In genomic region chr5:19227791-19228331, GRCm38 (mm10) we compare ENCODE assay signal across 8 mouse cellular contexts. TPM values are rescaled to one million over a fixed set of nuclear protein-coding genes. Genes with fewer than 3 reads are reported as not detected.
DNase-seq lines count a peak whose midpoint lies in the region; ATAC-seq and TF ChIP-seq lines count a peak whose summit lies in the region.

No protein-coding gene starts in this region.

- no peaks in the 10 kb centered on the region for H3K79me2 ChIP-seq in heart, adult 2 months (replicated peaks; ENCODE audit: control insufficient read depth, insufficient read depth, low read length)

- TF ChIP-seq CTCF in heart, adult 2 months (IDR thresholded peaks at IDR 0.05) = no peak

- intact Hi-C loops in heart, adult 2 months (cut with DNase I) = loop anchor here (10.0 kb wide), 1 partner anchor 167 kb away; no protein-coding TSS in a partner anchor

- peak overlapping the region; percentile 63 for H3K4me3 ChIP-seq in embryonic facial prominence, embryonic 11.5 days (ENCODE audit: low read depth, low read length)
- peak overlapping the region; percentile 59 for H3K4me3 ChIP-seq in heart, adult 2 months
- peak overlapping the region; percentile 70 for H3K4me3 ChIP-seq in limb, embryonic 10.5 days
- peak overlapping the region; percentile 77 for H3K4me3 ChIP-seq in midbrain, embryonic 14.5 days (replicated peaks; ENCODE audit: low read depth, low read length)
- peak overlapping the region; percentile 67 for H3K4me3 ChIP-seq in stomach, embryonic 16.5 days (replicated peaks; ENCODE audit: low read length)

- no peaks in the 10 kb centered on the region for H3K27me3 ChIP-seq in embryonic facial prominence, embryonic 11.5 days (ENCODE audit: control insufficient read depth, insufficient read depth, low read length)
- H3K27me3 ChIP-seq in heart, adult 2 months (ENCODE audit: control insufficient read depth, insufficient read depth, low read length) = no peaks in the 10 kb centered on the region
- H3K27me3 ChIP-seq in limb, embryonic 10.5 days (ENCODE audit: low read depth, poor library complexity, severe bottlenecking) = peaks cover 18% of the 10 kb centered on the region
- H3K27me3 ChIP-seq in midbrain, embryonic 14.5 days (ENCODE audit: control insufficient read depth, insufficient read depth, low read length) = no peaks in the 10 kb centered on the region
- no peaks in the 10 kb centered on the region for H3K27me3 ChIP-seq in stomach, embryonic 16.5 days (ENCODE audit: control insufficient read depth, insufficient read depth, low read length)

- no peaks in the 10 kb centered on the region for H3K9me3 ChIP-seq in embryonic facial prominence, embryonic 11.5 days (replicated peaks; ENCODE audit: control insufficient read depth, low read length)
- no peaks in the 10 kb centered on the region for H3K9me3 ChIP-seq in limb, embryonic 10.5 days (replicated peaks)
- H3K9me3 ChIP-seq in midbrain, embryonic 14.5 days (ENCODE audit: control insufficient read depth, low read length) = no peaks in the 10 kb centered on the region
- no peaks in the 10 kb centered on the region for H3K9me3 ChIP-seq in stomach, embryonic 16.5 days (replicated peaks; ENCODE audit: control insufficient read depth, low read length)

- no peaks in the 10 kb centered on the region for H3K4me1 ChIP-seq in embryonic facial prominence, embryonic 11.5 days (ENCODE audit: control insufficient read depth, insufficient read depth, low read length)
- no peaks in the 10 kb centered on the region; the same call in 1 of the 2 replicates for H3K4me1 ChIP-seq in heart, adult 2 months (ENCODE audit: control insufficient read depth, insufficient read depth, low read length)
- H3K4me1 ChIP-seq in limb, embryonic 10.5 days = peaks cover 18% of the 10 kb centered on the region
- H3K4me1 ChIP-seq in midbrain, embryonic 14.5 days (ENCODE audit: control insufficient read depth, insufficient read depth, low read length) = peaks cover 14% of the 10 kb centered on the region
- H3K4me1 ChIP-seq in stomach, embryonic 16.5 days (ENCODE audit: control insufficient read depth, insufficient read depth, low read length) = peaks cover 12% of the 10 kb centered on the region

- WGBS in embryonic facial prominence, embryonic 11.5 days = under 1% methylated on average over 11 of the region's 14 CpGs
- WGBS in heart, adult 2 months = 1% methylated on average over 14 of the region's 14 CpGs
- 2% methylated on average over 14 of the region's 14 CpGs for WGBS in limb, embryonic 10.5 days
- 0% methylated on average over 14 of the region's 14 CpGs for WGBS in midbrain, embryonic 14.5 days
- WGBS in stomach, embryonic 16.5 days = 1% methylated on average over 14 of the region's 14 CpGs

- ATAC-seq in embryonic facial prominence, embryonic 11.5 days (replicated peaks; ENCODE audit: insufficient number of reproducible peaks, low FRiP score, low TSS enrichment, low read depth) = peak; percentile 0
- 0 out of 2 replicates have a peak, but pooled peaks have one; percentile 0 for ATAC-seq in midbrain, embryonic 14.5 days (ENCODE audit: low FRiP score, low TSS enrichment)
- ATAC-seq in stomach, embryonic 16.5 days (ENCODE audit: insufficient read depth, low FRiP score) = no peak; the same call in 1 of the 2 replicates

- no peak for TF ChIP-seq EP300 in heart, adult 2 months (IDR thresholded peaks at IDR 0.05; ENCODE audit: insufficient read depth, low read depth, low read length)

- H3K9ac ChIP-seq in embryonic facial prominence, embryonic 11.5 days (replicated peaks; ENCODE audit: low read length) = peak overlapping the region; percentile 85
- H3K9ac ChIP-seq in heart, adult 2 months (ENCODE audit: low read depth, low read length) = peak overlapping the region; percentile 88
- H3K9ac ChIP-seq in midbrain, embryonic 14.5 days (replicated peaks; ENCODE audit: low read length) = peak overlapping the region; percentile 72
- H3K9ac ChIP-seq in stomach, embryonic 16.5 days (ENCODE audit: low read length) = peak overlapping the region; percentile 81

- peak; percentile 76 for TF ChIP-seq POLR2A in heart, adult 2 months (IDR thresholded peaks at IDR 0.05; ENCODE audit: insufficient read depth, low read depth, low read length)

- peak; percentile 89 for DNase-seq in adrenal gland, adult 2 months
- DNase-seq in embryonic facial prominence, embryonic 11.5 days (ENCODE audit: low spot score) = peak; percentile 66
- DNase-seq in heart, adult 2 months = peak; percentile 67 to 75
- peak; percentile 75 for DNase-seq in kidney, adult 18-20 months
- peak; percentile 62 for DNase-seq in limb, embryonic 10.5 days (ENCODE audit: low spot score)
- DNase-seq in midbrain, embryonic 14.5 days = peak; percentile 66
- DNase-seq in spleen, adult 12 weeks (ENCODE audit: low spot score) = no peak

- H3K27ac ChIP-seq in embryonic facial prominence, embryonic 11.5 days (replicated peaks; ENCODE audit: low read depth, low read length) = no peak overlapping the region
- peak overlapping the region; percentile 78 for H3K27ac ChIP-seq in heart, adult 2 months
- no peak overlapping the region for H3K27ac ChIP-seq in limb, embryonic 10.5 days
- no peak overlapping the region for H3K27ac ChIP-seq in midbrain, embryonic 14.5 days (replicated peaks; ENCODE audit: low read depth, low read length)
- H3K27ac ChIP-seq in stomach, embryonic 16.5 days (ENCODE audit: low read length) = no peak overlapping the region

- H3K4me2 ChIP-seq in embryonic facial prominence, embryonic 11.5 days (ENCODE audit: low read depth, low read length) = peak overlapping the region; percentile 93
- H3K4me2 ChIP-seq in midbrain, embryonic 14.5 days (ENCODE audit: low read length) = peak overlapping the region; percentile 99
- peak overlapping the region; percentile 95 for H3K4me2 ChIP-seq in stomach, embryonic 16.5 days (ENCODE audit: low read depth, low read length)

- H3K36me3 ChIP-seq in embryonic facial prominence, embryonic 11.5 days (replicated peaks; ENCODE audit: control insufficient read depth, insufficient read depth, low read depth, low read length) = no peaks in the 10 kb centered on the region
- H3K36me3 ChIP-seq in heart, adult 2 months (ENCODE audit: control insufficient read depth, insufficient read depth, low read length) = no peaks in the 10 kb centered on the region
- no peaks in the 10 kb centered on the region for H3K36me3 ChIP-seq in limb, embryonic 10.5 days
- no peaks in the 10 kb centered on the region for H3K36me3 ChIP-seq in midbrain, embryonic 14.5 days (ENCODE audit: control insufficient read depth, insufficient read depth, low read length)
- H3K36me3 ChIP-seq in stomach, embryonic 16.5 days (ENCODE audit: control insufficient read depth, insufficient read depth, low read length) = no peaks in the 10 kb centered on the region

RNA-seq across cellular contexts. Expression of gene Magi2, which starts 1.0 kb away (rescaled TPM):
- 1 to 10 TPM; 6.7 to 7.3 TPM for total RNA-seq in adrenal gland, adult 2 months (2021)
- polyA plus RNA-seq in adrenal gland, adult 2 months (2012; rRNA removed) = 4.5 and 8.1 TPM in 2 replicates
- polyA plus RNA-seq in embryonic facial prominence, embryonic 11.5 days (2014; fragmentation: Nextera tagmentation; extraction: Ambion mirVana) = 3.0 and 4.1 TPM in 2 replicates
- 1 to 10 TPM; 7.0 to 8.2 TPM for total RNA-seq in heart, adult 2 months (2021)
- 1.7 and 2.0 TPM in 2 replicates for polyA plus RNA-seq in heart, adult 2 months (2012; rRNA removed)
- 2.5 and 3.3 TPM in 2 replicates for polyA plus RNA-seq in limb, embryonic 10.5 days (2016; fragmentation: Nextera tagmentation; extraction: Ambion mirVana)
- 22.3 and 26.9 TPM in 2 replicates for polyA plus RNA-seq in midbrain, embryonic 14.5 days (2014; fragmentation: Nextera tagmentation; extraction: Ambion mirVana)
- 5.2 and 7.2 TPM in 2 replicates for polyA plus RNA-seq in stomach, embryonic 16.5 days (2015; fragmentation: Nextera tagmentation; extraction: Ambion mirVana)
